Mouse (Mus musculus) brain, adult 2 months (tissue): ENCODE measurements around the gene Anapc2.
"Not testable (repeated sequence)": the region's sequence is repeated elsewhere in the genome, so short reads cannot be mapped to it uniquely, and the experiment has no call there.

Source experiments
- DNase-seq: peaks from one replicate; pipeline ENCODE4 v3.0.0; 2011; ENCODE audit warnings: low read depth, low spot score

The Anapc2 gene

GRCm38 (mm10) chr2:25240723-25241437 lies 31.4 kb upstream of the Anapc2 start:
- peak; percentile 95 for DNase-seq

- no peak for DNase-seq
These were observed 30.9 kb upstream of the Anapc2 start for GRCm38 (mm10) chr2:25241438-25241775.

- peak; percentile 66 for DNase-seq
These were observed 30.2 kb upstream of the Anapc2 start, which contains the start of the genes Rnf208 and Cysrt1 for GRCm38 (mm10) chr2:25242101-25242506. Gene Rnf208, plus strand, starts transcription at chr2:25242255. Gene Cysrt1, minus strand, starts transcription at chr2:25242452.

- DNase-seq: no peak
These were observed 28.9 kb upstream of the Anapc2 start for GRCm38 (mm10) chr2:25243342-25243741.

GRCm38 (mm10) chr2:25244144-25244543 lies 28.1 kb upstream of the Anapc2 start:
- no peak for DNase-seq

- DNase-seq: peak; percentile 88
These were observed 25.9 kb upstream of the Anapc2 start, which contains the start of gene AL732309.1 for GRCm38 (mm10) chr2:25246183-25247072. Gene AL732309.1, minus strand, starts transcription at chr2:25246863.

- DNase-seq: no peak
These were observed 19.9 kb upstream of the Anapc2 start for GRCm38 (mm10) chr2:25252331-25252730.

- peak; percentile 94 for DNase-seq
These were observed 16.9 kb upstream of the Anapc2 start, which contains the start of gene Tmem203 for GRCm38 (mm10) chr2:25255284-25255779. Gene Tmem203, plus strand, starts transcription at chr2:25255439.

GRCm38 (mm10) chr2:25256443-25257109 lies 15.7 kb upstream of the Anapc2 start:
- DNase-seq: peak; percentile 48

GRCm38 (mm10) chr2:25257250-25257649 lies 15.0 kb upstream of the Anapc2 start:
- not testable (repeated sequence) for DNase-seq

- DNase-seq: no peak
These were observed 13.4 kb upstream of the Anapc2 start for GRCm38 (mm10) chr2:25258887-25259286.

GRCm38 (mm10) chr2:25261870-25262269 lies 10.4 kb upstream of the Anapc2 start:
- DNase-seq: peak; percentile 73

GRCm38 (mm10) chr2:25262291-25262767 lies 9.9 kb upstream of the Anapc2 start, which contains the start of gene Tprn:
Gene Tprn, plus strand, starts transcription at chr2:25262618.
- peak; percentile 100 for DNase-seq

- peak; percentile 77 for DNase-seq
These were observed 9.3 kb upstream of the Anapc2 start for GRCm38 (mm10) chr2:25262795-25263622.

- DNase-seq: no peak
These were observed 8.5 kb upstream of the Anapc2 start for GRCm38 (mm10) chr2:25263623-25264285.

GRCm38 (mm10) chr2:25264286-25264660 lies 8.0 kb upstream of the Anapc2 start:
- DNase-seq: no peak

- peak; percentile 98 for DNase-seq
These were observed 7.4 kb upstream of the Anapc2 start for GRCm38 (mm10) chr2:25264851-25265250.

GRCm38 (mm10) chr2:25265897-25266656 lies 6.2 kb upstream of the Anapc2 start:
- DNase-seq: peak; percentile 99

GRCm38 (mm10) chr2:25266720-25267119 lies 5.6 kb upstream of the Anapc2 start:
- DNase-seq: peak; percentile 93
